Mouse (Mus musculus) myocyte (in vitro differentiated cells): ENCODE measurements around the gene Smtnl1. TPM values are rescaled to one million over a fixed set of nuclear protein-coding genes. Genes with fewer than 3 reads are reported as not detected.

Experiments used
- H3K27me3 ChIP-seq: one replicate; pipeline ENCODE4 v1.6.1; 2011; ENCODE audit not compliant: control insufficient read depth, insufficient read depth, insufficient read length
- H3K36me3 ChIP-seq: one replicate; pipeline ENCODE4 v1.6.1; 2011; ENCODE audit not compliant: control insufficient read depth, insufficient read depth
- H3K4me2 ChIP-seq: one replicate; pipeline ENCODE4 v1.6.1; 2011; ENCODE audit warnings: low read depth, control low read depth
- H3K4me3 ChIP-seq: one replicate; pipeline ENCODE4 v1.5.1; 2011; ENCODE audit warnings: mild to moderate bottlenecking, control low read depth, moderate library complexity
- H3K79me2 ChIP-seq: one replicate; pipeline ENCODE4 v1.6.1; 2011; ENCODE audit not compliant: control insufficient read depth, insufficient read depth
- H3ac ChIP-seq: one replicate; pipeline ENCODE4 v1.6.1; 2011; ENCODE audit not compliant: control insufficient read depth, insufficient read length
- CEBPB ChIP-seq: IDR thresholded peaks from 2 replicates; pipeline ENCODE4 v1.6.1; 2011; ENCODE audit warnings: mild to moderate bottlenecking, moderate library complexity; ENCODE audit not compliant: poor library complexity, insufficient read depth, severe bottlenecking
- E2F4 ChIP-seq: IDR thresholded peaks from one replicate; pipeline ENCODE4 v1.6.1; 2011; ENCODE audit warnings: mild to moderate bottlenecking, control low read depth, moderate library complexity; ENCODE audit not compliant: insufficient read depth
- MAX ChIP-seq: IDR thresholded peaks from one replicate; pipeline ENCODE4 v1.6.1; 2011; ENCODE audit warnings: low read depth, mild to moderate bottlenecking, control low read depth
- MYOD1 ChIP-seq, 3 experiments: IDR thresholded peaks; one replicate each; pipeline ENCODE4 v1.6.1; 2011; ENCODE audit warnings: control low read depth in 2 of 3, low read depth in 2 of 3, mild to moderate bottlenecking in 2 of 3, moderate library complexity in 1 of 3; ENCODE audit not compliant: insufficient read length in 2 of 3, control insufficient read depth in 1 of 3
- MYOG ChIP-seq, 3 experiments: IDR thresholded peaks; one replicate each; pipeline ENCODE4 v1.6.1; 2011; ENCODE audit warnings: control low read depth in 2 of 3, low read depth in 2 of 3, mild to moderate bottlenecking in 2 of 3; ENCODE audit not compliant: insufficient read length in 2 of 3, control insufficient read depth in 1 of 3, insufficient read depth in 1 of 3
- POLR2A ChIP-seq: IDR thresholded peaks from one replicate; pipeline ENCODE4 v1.6.1; 2011; ENCODE audit warnings: low read depth, mild to moderate bottlenecking, control low read depth, moderate library complexity; ENCODE audit not compliant: insufficient read length
- POLR2AphosphoS2 ChIP-seq: IDR thresholded peaks from one replicate; pipeline ENCODE4 v1.6.1; 2011; ENCODE audit warnings: low read depth, control low read depth; ENCODE audit not compliant: insufficient read length
- REST ChIP-seq: IDR thresholded peaks from one replicate; pipeline ENCODE4 v1.6.1; 2011; ENCODE audit warnings: mild to moderate bottlenecking, control low read depth, moderate library complexity; ENCODE audit not compliant: insufficient read depth, insufficient read length
- SRF ChIP-seq: IDR thresholded peaks from one replicate; pipeline ENCODE4 v1.6.1; 2011; ENCODE audit warnings: low read depth; ENCODE audit not compliant: control insufficient read depth, insufficient read length
- TCF12 ChIP-seq: IDR thresholded peaks from one replicate; pipeline ENCODE4 v1.6.1; 2011; ENCODE audit warnings: mild to moderate bottlenecking, control low read depth; ENCODE audit not compliant: poor library complexity, insufficient read depth, severe bottlenecking
- TCF3 ChIP-seq: IDR thresholded peaks from one replicate; pipeline ENCODE4 v1.6.1; 2011; ENCODE audit warnings: low read depth, control low read depth; ENCODE audit not compliant: insufficient read length
- USF1 ChIP-seq: IDR thresholded peaks from one replicate; pipeline ENCODE4 v1.6.1; 2011; ENCODE audit warnings: low read depth, mild to moderate bottlenecking, control low read depth, moderate library complexity
- polyA plus RNA-seq: library from polyadenylated mRNA; unstranded; fragments of >200 nt; fragmentation: generic; extraction: Trizol; gene quantifications from one replicate; pipeline ENCODE4 v1.2.1, GENCODE M21; 2012; ENCODE audit warnings: missing spikeins

Gene Smtnl1
- polyA plus RNA-seq, 1 experiment = 0.85 TPM

DNA sequence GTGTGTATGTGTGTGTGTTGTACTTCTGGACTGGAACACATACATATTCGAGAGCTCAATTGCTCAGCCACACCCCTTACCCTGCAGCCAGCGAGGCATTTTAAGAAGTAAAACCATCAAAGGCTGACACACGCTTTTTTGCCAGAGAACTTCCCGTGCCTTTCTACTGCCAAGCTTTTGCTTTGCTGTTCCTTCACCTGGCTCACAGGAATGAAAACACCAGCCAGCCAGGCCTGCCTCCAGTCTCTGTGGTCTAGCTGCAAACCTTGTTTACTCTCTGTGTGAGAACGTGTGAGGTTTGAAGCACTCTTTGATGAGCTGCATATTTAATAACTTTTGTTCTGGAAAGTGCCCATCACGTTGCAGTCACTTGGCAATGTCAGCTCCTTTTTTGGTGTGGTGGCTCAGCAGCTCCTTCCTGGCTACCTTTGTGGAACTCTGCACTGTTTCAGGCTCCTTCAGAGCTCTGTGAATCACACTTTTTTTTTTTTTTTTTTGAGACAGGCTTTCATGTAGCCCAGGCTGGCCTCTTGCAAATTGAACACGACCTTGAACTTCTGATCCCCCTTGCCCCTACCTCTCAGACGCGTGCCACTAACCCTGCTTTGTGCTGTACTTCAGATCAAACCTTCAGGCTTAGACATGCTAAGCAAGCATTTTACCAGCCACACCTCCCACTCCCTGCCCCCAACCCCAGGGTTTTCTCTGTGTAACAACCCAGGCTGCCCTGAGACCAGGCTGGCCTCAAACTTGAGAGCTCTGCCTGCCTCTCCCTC lies 15.6 kb upstream of the Smtnl1 start:
- Histone ChIP-seq H3ac (no peak overlapping the region), H3K79me2 (no peaks in the 10 kb centered on the region), H3K27me3 (no peaks in the 10 kb centered on the region), H3K4me3 (no peak overlapping the region), H3K4me2 (no peak overlapping the region), H3K36me3 (no peaks in the 10 kb centered on the region)
- TF ChIP-seq E2F4 (no peak), POLR2AphosphoS2 (no peak), CEBPB (no peak), REST (no peak), MYOD1 (IDR thresholded peaks at IDR 0.05; ENCODE audit: control insufficient read depth in 1 of 3, insufficient read length in 2 of 3, low read depth in 2 of 3) (no peak), TCF12 (no peak)

DNA sequence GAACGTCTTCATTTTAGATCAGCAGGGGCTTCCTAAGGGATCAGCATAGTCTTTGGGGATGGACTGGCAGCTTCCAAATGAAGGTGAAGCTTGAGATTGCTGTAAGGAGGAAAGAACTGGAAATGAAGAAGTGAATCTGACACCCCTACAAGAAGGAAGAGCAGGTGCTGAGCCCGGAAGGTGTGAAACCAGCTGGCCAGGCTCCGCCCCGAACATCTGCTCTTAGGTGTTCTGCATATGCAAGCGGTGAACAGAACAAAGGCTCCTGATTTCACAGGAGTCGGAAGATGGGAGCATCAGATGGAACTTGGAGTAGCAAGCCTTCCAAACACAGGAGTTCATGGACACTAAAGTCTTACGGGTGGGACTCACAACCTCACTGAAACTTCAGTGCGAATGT lies 14.7 kb upstream of the Smtnl1 start:
- H3K4me2 ChIP-seq = no peak overlapping the region
- H3K36me3 ChIP-seq = no peaks in the 10 kb centered on the region
- H3K79me2 ChIP-seq = no peaks in the 10 kb centered on the region
- TF ChIP-seq REST = no peak
- TF ChIP-seq MAX = no peak
- no peak for TF ChIP-seq POLR2AphosphoS2
- TF ChIP-seq USF1 = no peak
- TF ChIP-seq E2F4 = no peak
- TF ChIP-seq SRF = no peak
- no peak for TF ChIP-seq POLR2A
- TF ChIP-seq MYOG (IDR thresholded peaks at IDR 0.05; ENCODE audit: control insufficient read depth in 1 of 3, insufficient read depth in 1 of 3, insufficient read length in 2 of 3, low read depth in 2 of 3) = no peak
- TF ChIP-seq TCF3 = no peak
- TF ChIP-seq MYOD1 (IDR thresholded peaks at IDR 0.05; ENCODE audit: control insufficient read depth in 1 of 3, insufficient read length in 2 of 3, low read depth in 2 of 3) = no peak
- TF ChIP-seq CEBPB = no peak
- no peak for TF ChIP-seq TCF12
- H3K27me3 ChIP-seq = no peaks in the 10 kb centered on the region
- no peak overlapping the region for H3ac ChIP-seq
- H3K4me3 ChIP-seq = no peak overlapping the region

DNA sequence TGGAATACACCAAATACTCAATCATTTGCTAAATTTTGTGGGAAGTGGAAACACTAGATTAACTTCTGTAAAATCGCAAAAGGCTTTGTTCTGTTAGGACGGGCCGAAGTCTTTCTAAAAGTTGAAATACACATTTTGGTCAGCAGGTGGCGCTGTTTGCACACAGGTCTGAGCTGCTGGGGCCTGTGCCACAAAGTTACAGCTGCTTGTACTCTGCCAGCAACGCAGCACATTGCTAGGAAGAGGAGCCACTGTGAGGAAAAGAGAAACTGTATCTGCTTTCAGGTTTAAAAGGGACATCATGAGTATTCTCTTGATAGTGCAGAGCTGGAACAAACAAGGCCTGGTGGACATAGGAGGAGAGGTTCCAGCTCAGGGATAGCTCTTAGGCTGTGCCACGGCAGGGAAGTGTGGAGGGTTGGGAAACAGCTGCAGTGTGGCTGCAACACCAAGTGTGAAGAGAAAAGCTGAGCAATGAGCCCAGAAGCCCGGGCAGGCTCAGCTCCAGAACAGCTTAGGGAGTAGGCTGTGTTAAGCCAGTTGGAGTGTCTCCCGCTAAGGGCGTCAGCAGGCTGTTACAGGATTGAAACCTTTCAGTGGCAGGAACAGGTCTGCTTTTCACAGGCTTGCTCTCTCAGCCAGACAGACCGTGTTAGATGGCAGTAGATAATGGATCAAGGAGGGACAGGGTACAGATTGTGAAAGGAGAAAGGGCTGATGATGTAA lies 9.4 kb upstream of the Smtnl1 start:
- no peak overlapping the region for H3K4me3 ChIP-seq
- TF ChIP-seq MYOG (IDR thresholded peaks at IDR 0.05; ENCODE audit: control insufficient read depth in 1 of 3, insufficient read depth in 1 of 3, insufficient read length in 2 of 3, low read depth in 2 of 3) = peak in 1 of 3 experiments; percentile 18
- no peak for TF ChIP-seq E2F4
- H3K27me3 ChIP-seq = no peaks in the 10 kb centered on the region
- H3K4me2 ChIP-seq = no peak overlapping the region
- peaks cover 18% of the 10 kb centered on the region for H3K79me2 ChIP-seq
- H3K36me3 ChIP-seq = no peaks in the 10 kb centered on the region
- H3ac ChIP-seq = no peak overlapping the region

DNA sequence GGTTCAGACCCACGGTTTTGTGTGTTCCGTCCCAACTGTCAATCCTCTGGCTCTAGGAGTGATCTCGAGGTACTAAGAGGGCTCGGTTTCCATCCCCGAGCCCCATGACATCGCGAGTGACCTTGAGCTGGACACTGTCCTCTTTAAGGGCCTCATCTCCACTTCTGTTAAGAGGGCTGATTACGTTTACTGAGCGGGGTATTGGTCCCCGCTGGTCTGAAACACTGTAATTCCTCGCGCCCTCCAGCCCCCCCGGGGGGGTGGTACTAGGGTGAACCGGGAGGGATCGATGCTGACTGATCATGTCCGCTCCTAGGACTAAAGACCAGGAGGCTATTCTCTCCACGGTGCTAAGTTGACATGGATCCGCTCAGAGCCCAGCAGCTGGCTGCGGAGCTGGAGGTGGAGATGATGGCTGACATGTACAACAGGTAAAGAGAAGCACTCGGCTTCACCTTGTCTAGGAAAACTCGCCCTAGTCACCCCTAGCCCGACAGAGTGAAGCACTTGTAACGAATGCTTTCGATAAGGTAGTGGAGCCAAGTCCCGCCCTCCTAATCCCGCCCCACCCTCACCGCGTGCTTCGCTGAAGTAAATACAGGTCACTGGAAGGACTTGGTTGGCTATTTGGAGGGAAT lies 5.0 kb upstream of the Smtnl1 start:
- no peaks in the 10 kb centered on the region for H3K27me3 ChIP-seq
- TF ChIP-seq TCF12 (no peak), E2F4 (no peak), CEBPB (no peak)
- peaks cover 18% of the 10 kb centered on the region for H3K79me2 ChIP-seq
- no peaks in the 10 kb centered on the region for H3K36me3 ChIP-seq
- peak overlapping the region; percentile 9 for H3ac ChIP-seq
- H3K4me2 ChIP-seq = peak overlapping the region; percentile 84
- H3K4me3 ChIP-seq = peak overlapping the region; percentile 76

DNA sequence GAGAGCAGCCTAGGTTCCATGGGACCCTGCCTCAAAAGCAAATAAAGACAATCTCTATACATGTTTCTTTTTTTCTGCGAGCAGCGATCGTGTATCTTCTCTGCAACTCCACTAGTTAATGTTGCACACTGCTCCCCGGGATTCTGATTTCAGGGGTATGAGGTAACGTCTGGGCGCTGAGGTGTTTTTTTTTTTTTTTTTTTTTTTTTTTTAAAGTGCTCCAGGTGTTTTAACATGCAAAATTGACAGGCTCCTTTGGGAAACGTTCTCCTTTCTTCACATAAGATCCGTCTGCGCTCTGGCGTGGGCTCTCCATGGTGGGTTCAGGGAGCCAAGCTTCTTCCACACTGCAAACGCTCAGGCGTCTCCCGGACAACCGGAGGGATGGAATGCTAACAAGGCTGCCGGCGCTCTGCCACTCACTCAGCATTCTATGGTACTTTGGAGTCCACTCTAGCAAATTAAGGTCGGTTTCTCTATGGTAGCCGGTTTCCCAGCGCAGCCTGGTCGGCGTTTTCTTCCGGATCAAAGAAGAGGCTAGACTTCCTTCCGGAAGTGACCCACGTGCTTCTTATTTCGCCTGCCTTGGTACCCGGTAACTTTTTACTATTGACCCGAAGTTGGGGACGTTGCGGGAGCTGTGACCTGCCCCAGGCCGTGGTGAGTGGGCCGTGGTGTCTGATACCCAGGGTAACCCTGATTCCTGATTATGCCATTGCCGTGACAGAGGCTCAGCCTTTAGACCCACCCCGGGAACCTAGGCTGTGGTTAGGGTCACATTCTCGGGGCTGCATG lies 4.2 kb upstream of the Smtnl1 start, which contains the start of gene Timm10:
Gene Timm10, plus strand, starts transcription at position 510 of the 795 bp plus-strand sequence.
- peak within 1 kb of the TSS; percentile 9 for H3ac ChIP-seq
- peak within 1 kb of the TSS; percentile 100 for H3K4me2 ChIP-seq
- no peaks in the 10 kb centered on the region for H3K36me3 ChIP-seq
- H3K4me3 ChIP-seq = peak within 1 kb of the TSS; percentile 76
- no peaks in the 10 kb centered on the region for H3K27me3 ChIP-seq
- TF ChIP-seq MAX (peak; percentile 93), CEBPB (no peak), USF1 (peak; percentile 67)
- H3K79me2 ChIP-seq = peaks cover 18% of the 10 kb centered on the region
